Mouse (Mus musculus) midbrain, embryonic 14.5 days (tissue): ENCODE measurements around the gene Commd8. TPM values are rescaled to one million over a fixed set of nuclear protein-coding genes. Genes with fewer than 3 reads are reported as not detected.

Experiments
- ATAC-seq: fragments of 200-750 bp; cut with Nextera tagmentation; 2 replicates; pipeline ENCODE4 v1.8.0; 2017; ENCODE audit warnings: moderate number of reproducible peaks, moderate library complexity; ENCODE audit not compliant: low FRiP score, low TSS enrichment
- DNase-seq: peaks from one replicate; pipeline ENCODE4 v3.0.0-alpha.2; 2015
- H3K27ac ChIP-seq: fragments of 300-500 bp; sonication (generic); replicated peaks from 2 replicates; pipeline ENCODE4 v1.5.1; 2014; ENCODE audit warnings: mild to moderate bottlenecking, low read depth, low read length, moderate library complexity
- H3K27me3 ChIP-seq: fragments of 300-500 bp; sonication (generic); 2 replicates; pipeline ENCODE4 v1.6.1; 2014; ENCODE audit warnings: low read length, control low read depth, mixed read lengths; ENCODE audit not compliant: control insufficient read depth, insufficient read depth
- H3K36me3 ChIP-seq: fragments of 300-500 bp; sonication (generic); 2 replicates; pipeline ENCODE4 v1.6.1; 2014; ENCODE audit warnings: low read length, control low read depth; ENCODE audit not compliant: control insufficient read depth, insufficient read depth
- H3K4me1 ChIP-seq: fragments of 300-500 bp; sonication (generic); 2 replicates; pipeline ENCODE4 v1.6.1; 2014; ENCODE audit warnings: mild to moderate bottlenecking, antibody characterized with exemption, low read length, control low read depth; ENCODE audit not compliant: control insufficient read depth, insufficient read depth
- H3K4me2 ChIP-seq: fragments of 300-500 bp; sonication (generic); 2 replicates; pipeline ENCODE4 v1.6.1; 2014; ENCODE audit warnings: mild to moderate bottlenecking, low read length, moderate library complexity
- H3K4me3 ChIP-seq: fragments of 300-500 bp; sonication (generic); replicated peaks from 2 replicates; pipeline ENCODE4 v1.5.1; 2014; ENCODE audit warnings: low read depth, low read length
- H3K9ac ChIP-seq: fragments of 300-500 bp; sonication (generic); replicated peaks from 2 replicates; pipeline ENCODE4 v1.6.1; 2014; ENCODE audit warnings: mild to moderate bottlenecking, low read length, moderate library complexity
- H3K9me3 ChIP-seq: fragments of 300-500 bp; sonication (generic); 2 replicates; pipeline ENCODE4 v1.6.1; 2016; ENCODE audit warnings: low read length, control low read depth, mixed read lengths; ENCODE audit not compliant: control insufficient read depth
- WGBS: fragments of 180-500 bp; shearing (Covaris S2); extraction: QIAGEN DNeasy Blood & Tissue Kit; methylation state at CpG from one replicate; pipeline ENCODE4 v1.1.7; 2014; 5-methylcytosine and 5-hydroxymethylcytosine counted together
- polyA plus RNA-seq: library from polyadenylated mRNA; unstranded; fragments of >200 nt; fragmentation: Nextera tagmentation; extraction: Ambion mirVana; gene quantifications from 2 replicates; pipeline ENCODE4 v1.2.1, GENCODE M21; 2014

The Commd8 gene
- polyA plus RNA-seq, 1 experiment from 2014 or later: 155 TPM

DNA sequence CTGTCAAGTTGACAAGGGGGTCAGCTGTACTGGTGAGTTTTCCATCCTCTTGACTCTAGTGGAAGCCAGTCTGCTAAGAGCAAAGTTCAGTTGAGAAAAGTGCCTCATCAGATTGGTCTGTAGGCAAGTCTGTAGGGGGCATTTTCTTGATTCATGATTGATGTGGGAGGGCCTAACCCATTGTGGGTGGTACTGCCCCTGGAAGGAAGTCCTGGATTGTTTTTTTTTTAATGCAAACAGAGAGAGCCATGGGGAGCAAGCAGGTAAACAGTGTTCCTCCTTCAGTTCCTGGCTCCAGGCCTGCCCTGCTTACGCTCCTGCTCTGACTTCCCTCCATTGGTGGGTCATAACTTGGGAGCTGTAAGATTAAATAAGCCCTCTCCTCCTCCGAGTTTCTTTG lies 34.1 kb downstream of the Commd8 start:
- Histone ChIP-seq H3K4me3 (no peak overlapping the region), H3K27ac (no peak overlapping the region), H3K9ac (no peak overlapping the region), H3K9me3 (no peaks in the 10 kb centered on the region), H3K27me3 (no peaks in the 10 kb centered on the region), H3K4me2 (no peak overlapping the region), H3K4me1 (no peaks in the 10 kb centered on the region), H3K36me3 (no peaks in the 10 kb centered on the region)
- DNase-seq (no peak), ATAC-seq (no peak)
- WGBS: 65% methylated on average over 2 of the region's 2 CpGs

GRCm38 (mm10) chr5:72126681-72127080 lies 41.3 kb downstream of the Commd8 start:
- Histone ChIP-seq H3K4me1 (no peaks in the 10 kb centered on the region), H3K9me3 (no peaks in the 10 kb centered on the region), H3K9ac (no peak overlapping the region), H3K27me3 (no peaks in the 10 kb centered on the region), H3K4me2 (no peak overlapping the region), H3K4me3 (no peak overlapping the region), H3K36me3 (no peaks in the 10 kb centered on the region), H3K27ac (no peak overlapping the region)
- no peak for ATAC-seq
- DNase-seq: no peak
- 91% methylated on average over 4 of the region's 4 CpGs for WGBS

GRCm38 (mm10) chr5:72122414-72123037 lies 45.5 kb downstream of the Commd8 start:
- WGBS: 96% methylated on average over 6 of the region's 6 CpGs
- ATAC-seq (no peak), DNase-seq (no peak)
- Histone ChIP-seq H3K9ac (no peak overlapping the region), H3K36me3 (no peaks in the 10 kb centered on the region), H3K4me3 (no peak overlapping the region), H3K9me3 (no peaks in the 10 kb centered on the region), H3K27ac (no peak overlapping the region), H3K4me2 (no peak overlapping the region), H3K4me1 (no peaks in the 10 kb centered on the region), H3K27me3 (no peaks in the 10 kb centered on the region)
